Mouse (Mus musculus): ENCODE data around the gene Xylt2.

- TF ChIP-seq CTCF (IDR thresholded peaks at IDR 0.05; ENCODE audit: borderline replicate concordance, control insufficient read depth, extremely low read depth, insufficient read depth, low read length, poor library complexity) = no peak
- peak; percentile 27; the same call in 1 of the 2 replicates for TF ChIP-seq POLR2A (IDR thresholded peaks at IDR 0.05; ENCODE audit: control insufficient read depth, extremely low read depth, insufficient read depth, low read length, poor library complexity)
Observed at GRCm38 (mm10) chr11:94677607-94678145, 361 bp upstream of the Xylt2 start.
